Mouse (Mus musculus) intestine, embryonic 16.5 days (tissue): ENCODE data around the gene Tmcc1. TPM values are rescaled to one million over a fixed set of nuclear protein-coding genes. Genes with fewer than 3 reads are reported as not detected.

Experiments used
- ATAC-seq: fragments of 200-750 bp; cut with Nextera tagmentation; 2 replicates; pipeline ENCODE4 v1.8.0; 2017; ENCODE audit warnings: moderate TSS enrichment, moderate library complexity
- H3K27ac ChIP-seq: fragments of 300-500 bp; sonication (generic); 2 replicates; pipeline ENCODE4 v1.5.1; 2014; ENCODE audit warnings: mild to moderate bottlenecking, low read length
- H3K27me3 ChIP-seq: fragments of 300-500 bp; sonication (generic); replicated peaks from 2 replicates; pipeline ENCODE4 v1.6.1; 2014; ENCODE audit warnings: low read length, control low read depth, mixed read lengths; ENCODE audit not compliant: control insufficient read depth, insufficient read depth
- H3K36me3 ChIP-seq: fragments of 300-500 bp; sonication (generic); 2 replicates; pipeline ENCODE4 v1.6.1; 2014; ENCODE audit warnings: low read length, control low read depth; ENCODE audit not compliant: control insufficient read depth, insufficient read depth
- H3K4me1 ChIP-seq: fragments of 300-500 bp; sonication (generic); 2 replicates; pipeline ENCODE4 v1.6.1; 2014; ENCODE audit warnings: low read length, control low read depth, mixed read lengths; ENCODE audit not compliant: control insufficient read depth, insufficient read depth
- H3K4me2 ChIP-seq: fragments of 300-500 bp; sonication (generic); 2 replicates; pipeline ENCODE4 v1.6.1; 2014; ENCODE audit warnings: low read depth, low read length, control low read depth
- H3K4me3 ChIP-seq: fragments of 300-500 bp; sonication (generic); 2 replicates; pipeline ENCODE4 v1.5.1; 2014; ENCODE audit warnings: mild to moderate bottlenecking, low read length
- H3K9ac ChIP-seq: fragments of 300-500 bp; sonication (generic); 2 replicates; pipeline ENCODE4 v1.6.1; 2014; ENCODE audit warnings: low read depth, low read length
- H3K9me3 ChIP-seq: fragments of 300-500 bp; sonication (generic); 2 replicates; pipeline ENCODE4 v1.6.1; 2016; ENCODE audit warnings: low read length, control low read depth; ENCODE audit not compliant: control insufficient read depth
- WGBS: fragments of 180-500 bp; shearing (Covaris S2); extraction: QIAGEN DNeasy Blood & Tissue Kit; methylation state at CpG from one replicate; pipeline ENCODE4 v1.1.7; 2014; 5-methylcytosine and 5-hydroxymethylcytosine counted together
- polyA plus RNA-seq: library from polyadenylated mRNA; unstranded; fragments of >200 nt; fragmentation: Nextera tagmentation; extraction: Ambion mirVana; gene quantifications from 2 replicates; pipeline ENCODE4 v1.2.1, GENCODE M21; 2015

Tmcc1 gene
- polyA plus RNA-seq, 1 experiment from 2014 or later: 8.9 TPM

DNA sequence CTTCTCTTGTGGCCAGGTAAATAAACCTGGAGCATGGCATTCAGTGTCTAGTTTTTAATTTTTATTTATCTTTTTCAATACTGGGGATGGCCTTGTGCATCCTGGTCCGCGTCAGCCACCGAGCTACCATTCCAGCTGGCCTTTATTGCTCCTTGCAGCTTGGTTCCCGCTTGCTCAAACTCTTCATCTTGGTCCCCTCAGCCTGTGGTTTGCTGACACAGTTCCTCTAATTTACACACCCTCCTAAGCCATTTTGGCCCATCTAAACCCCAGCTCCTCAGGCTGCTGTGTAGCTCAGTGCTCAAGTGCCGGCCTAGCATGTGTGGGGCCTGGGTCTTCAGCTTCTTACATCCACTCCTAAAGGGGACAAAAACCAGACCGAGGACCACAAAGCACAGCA lies 179.2 kb downstream of the Tmcc1 start:
- 71% methylated on average over 6 of the region's 6 CpGs for WGBS
- H3K27ac ChIP-seq: no peak overlapping the region
- H3K27me3 ChIP-seq: no peaks in the 10 kb centered on the region
- peaks cover 4% of the 10 kb centered on the region; the same call in 1 of the 2 replicates for H3K4me1 ChIP-seq
- H3K36me3 ChIP-seq: no peaks in the 10 kb centered on the region
- H3K4me3 ChIP-seq: no peak overlapping the region
- no peaks in the 10 kb centered on the region for H3K9me3 ChIP-seq
- H3K4me2 ChIP-seq: no peak overlapping the region
- no peak for ATAC-seq
- H3K9ac ChIP-seq: no peak overlapping the region

DNA sequence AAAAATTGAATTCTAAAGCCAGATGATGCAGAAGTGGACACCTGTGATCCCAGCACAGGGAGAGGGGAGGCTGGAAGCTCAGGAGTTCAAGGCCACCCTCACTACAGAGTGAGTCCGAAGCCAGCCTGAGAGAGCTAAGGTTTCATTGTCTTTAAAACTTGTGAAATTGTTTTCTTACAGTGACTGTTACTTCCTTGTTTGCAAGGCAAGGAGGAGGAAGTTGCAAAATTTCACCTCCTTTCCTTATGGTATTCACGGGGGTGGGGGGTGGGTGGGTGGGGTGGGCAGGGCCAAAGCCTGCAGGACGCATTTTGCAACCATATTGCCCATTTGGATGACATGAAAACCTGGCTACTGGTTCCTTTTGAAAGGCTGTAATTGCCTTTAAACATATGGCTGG lies 179.6 kb downstream of the Tmcc1 start:
- Histone ChIP-seq H3K4me2 (no peak overlapping the region), H3K27ac (no peak overlapping the region), H3K27me3 (no peaks in the 10 kb centered on the region), H3K4me1 (peaks cover 4% of the 10 kb centered on the region; the same call in 1 of the 2 replicates), H3K9me3 (no peaks in the 10 kb centered on the region), H3K36me3 (no peaks in the 10 kb centered on the region), H3K4me3 (no peak overlapping the region), H3K9ac (no peak overlapping the region)
- ATAC-seq: no peak
- 59% methylated on average over 3 of the region's 3 CpGs for WGBS

DNA sequence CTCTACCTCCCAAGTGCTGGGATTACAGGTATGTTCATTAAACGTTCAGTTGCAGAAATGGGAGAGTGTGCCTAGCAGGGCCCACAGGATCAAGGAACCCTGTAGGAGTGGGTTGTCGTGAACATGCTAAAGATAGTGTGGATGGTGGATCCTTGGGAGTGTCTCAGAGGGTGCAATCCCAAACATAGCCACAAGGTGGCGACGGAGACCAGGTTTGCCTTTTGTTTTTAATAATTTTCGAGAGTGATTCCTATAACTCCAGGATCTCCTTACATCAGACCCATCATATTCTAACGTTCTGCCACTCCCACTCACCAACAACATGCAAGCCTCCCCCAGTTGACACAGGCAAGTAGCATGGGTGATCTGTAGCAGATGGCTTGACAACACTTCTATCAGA lies 182.7 kb downstream of the Tmcc1 start:
- no peak overlapping the region for H3K9ac ChIP-seq
- H3K27me3 ChIP-seq: no peaks in the 10 kb centered on the region
- H3K4me1 ChIP-seq: peaks cover 7% of the 10 kb centered on the region; the same call in 1 of the 2 replicates
- no peak overlapping the region for H3K4me3 ChIP-seq
- H3K4me2 ChIP-seq: no peak overlapping the region
- ATAC-seq: 0 out of 2 replicates have a peak, but pooled peaks have one; percentile 31
- H3K27ac ChIP-seq: no peak overlapping the region
- 4% methylated on average over 6 of the region's 6 CpGs for WGBS
- no peaks in the 10 kb centered on the region for H3K9me3 ChIP-seq
- no peaks in the 10 kb centered on the region for H3K36me3 ChIP-seq

DNA sequence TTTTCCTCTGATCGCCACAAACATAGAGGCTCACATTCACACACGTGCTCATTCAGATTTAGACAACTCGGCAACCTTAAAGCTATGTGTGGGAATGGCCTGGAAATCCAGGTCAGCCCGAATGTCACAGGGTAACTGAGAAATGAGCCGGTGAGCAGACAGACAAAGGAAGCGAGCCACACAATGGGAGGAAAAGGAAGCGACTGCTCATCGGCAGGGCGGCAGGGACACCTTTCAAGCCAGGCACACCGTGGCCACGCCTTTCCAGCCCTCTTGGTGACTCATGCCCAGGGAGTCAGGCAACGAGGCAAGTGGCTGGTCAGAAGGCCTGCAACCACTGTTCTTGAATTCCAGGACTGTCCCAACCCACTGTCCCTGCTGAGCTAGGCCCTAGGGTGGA lies 183.9 kb downstream of the Tmcc1 start:
- no peak overlapping the region for H3K4me3 ChIP-seq
- H3K9ac ChIP-seq: no peak overlapping the region
- no peaks in the 10 kb centered on the region for H3K9me3 ChIP-seq
- peak; percentile 30; the same call in 1 of the 2 replicates for ATAC-seq
- no peak overlapping the region for H3K27ac ChIP-seq
- 48% methylated on average over 12 of the region's 12 CpGs for WGBS
- no peak overlapping the region for H3K4me2 ChIP-seq
- no peaks in the 10 kb centered on the region for H3K27me3 ChIP-seq
- no peaks in the 10 kb centered on the region for H3K36me3 ChIP-seq
- H3K4me1 ChIP-seq: peaks cover 7% of the 10 kb centered on the region; the same call in 1 of the 2 replicates

DNA sequence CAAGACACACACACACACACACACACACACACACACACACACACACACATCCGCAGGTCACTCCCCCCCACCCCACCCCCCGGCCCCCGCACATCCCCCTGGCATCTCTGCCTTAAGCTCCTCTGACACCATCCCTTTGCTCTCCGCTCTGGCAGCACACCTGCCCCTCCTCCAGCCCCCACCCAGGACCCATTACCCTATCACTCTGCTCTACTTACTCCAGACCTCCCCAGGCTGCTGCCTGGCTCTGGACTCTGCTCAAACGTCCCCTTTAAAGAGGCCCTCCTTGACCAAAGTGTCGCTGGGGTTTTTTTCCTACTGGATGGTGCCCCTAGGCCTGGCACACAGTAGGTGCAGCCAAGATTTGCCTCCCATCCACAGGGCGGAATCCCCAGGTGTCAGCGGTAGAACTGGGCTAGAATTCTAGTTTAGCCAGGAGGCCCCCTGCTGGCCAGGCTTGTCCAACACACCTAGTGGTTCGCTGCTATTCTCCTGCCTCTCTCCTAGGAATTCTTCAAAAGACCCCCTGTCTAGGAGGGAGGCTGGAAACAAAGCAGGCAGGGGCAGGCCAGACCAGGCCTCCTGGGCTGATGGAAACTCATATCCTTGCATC lies 185.6 kb downstream of the Tmcc1 start:
- Histone ChIP-seq H3K4me2 (no peak overlapping the region), H3K9me3 (no peaks in the 10 kb centered on the region), H3K4me3 (no peak overlapping the region), H3K36me3 (no peaks in the 10 kb centered on the region), H3K27me3 (no peaks in the 10 kb centered on the region), H3K9ac (no peak overlapping the region), H3K27ac (no peak overlapping the region), H3K4me1 (peaks cover 13% of the 10 kb centered on the region; the same call in 1 of the 2 replicates)
- WGBS: 14% methylated on average over 9 of the region's 9 CpGs
- no peak for ATAC-seq

DNA sequence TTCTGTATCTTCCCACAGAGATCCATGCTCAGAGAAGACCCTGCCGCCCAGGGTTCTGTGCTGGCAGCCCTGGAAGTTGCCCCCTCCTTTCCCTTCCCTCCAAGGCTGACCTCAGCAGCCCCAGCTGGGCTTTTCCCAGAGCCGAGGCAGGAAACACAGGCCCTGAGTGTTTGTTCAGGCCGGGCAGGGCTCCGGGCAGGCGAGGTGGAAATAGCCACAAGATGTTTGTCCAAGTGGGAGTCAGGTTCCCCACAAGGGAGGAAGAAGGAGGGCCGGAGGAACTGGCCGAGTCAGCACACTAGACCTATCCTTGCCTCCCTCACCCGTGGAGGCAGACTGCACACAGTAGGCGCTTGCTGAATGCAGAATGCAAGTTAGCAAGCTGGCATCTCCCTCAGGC lies 186.6 kb downstream of the Tmcc1 start:
- no peaks in the 10 kb centered on the region for H3K36me3 ChIP-seq
- H3K27ac ChIP-seq: peak overlapping the region; percentile 71
- peak overlapping the region; percentile 48; the same call in 1 of the 2 replicates for H3K9ac ChIP-seq
- ATAC-seq: peak; percentile 41
- H3K4me1 ChIP-seq: peaks cover 13% of the 10 kb centered on the region; the same call in 1 of the 2 replicates
- H3K4me3 ChIP-seq: no peak overlapping the region
- H3K9me3 ChIP-seq: no peaks in the 10 kb centered on the region
- no peaks in the 10 kb centered on the region for H3K27me3 ChIP-seq
- 32% methylated on average over 9 of the region's 9 CpGs for WGBS
- no peak overlapping the region for H3K4me2 ChIP-seq

DNA sequence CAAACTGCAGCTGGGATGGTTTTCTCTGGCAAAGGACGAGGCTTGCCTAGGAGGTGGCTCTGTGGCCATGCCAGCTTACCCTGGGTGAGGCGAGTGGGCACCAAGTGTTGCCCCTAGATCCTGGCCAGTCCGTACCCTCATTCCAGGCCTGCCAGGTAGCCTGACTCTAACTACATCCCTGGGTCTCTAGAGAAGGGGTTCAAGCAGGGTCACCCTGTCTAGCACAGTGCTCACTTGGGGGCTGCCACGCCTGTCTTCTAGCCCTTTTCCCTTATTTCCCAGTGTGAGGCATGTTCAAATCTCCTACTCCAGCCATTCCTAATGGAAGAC lies 187.4 kb downstream of the Tmcc1 start:
- peaks cover 13% of the 10 kb centered on the region; the same call in 1 of the 2 replicates for H3K4me1 ChIP-seq
- H3K27ac ChIP-seq: peak overlapping the region; percentile 71
- no peaks in the 10 kb centered on the region for H3K36me3 ChIP-seq
- no peaks in the 10 kb centered on the region for H3K27me3 ChIP-seq
- no peak for ATAC-seq
- no peak overlapping the region for H3K4me3 ChIP-seq
- no peak overlapping the region for H3K4me2 ChIP-seq
- WGBS: 91% methylated on average over 4 of the region's 4 CpGs
- no peaks in the 10 kb centered on the region for H3K9me3 ChIP-seq
- no peak overlapping the region for H3K9ac ChIP-seq

DNA sequence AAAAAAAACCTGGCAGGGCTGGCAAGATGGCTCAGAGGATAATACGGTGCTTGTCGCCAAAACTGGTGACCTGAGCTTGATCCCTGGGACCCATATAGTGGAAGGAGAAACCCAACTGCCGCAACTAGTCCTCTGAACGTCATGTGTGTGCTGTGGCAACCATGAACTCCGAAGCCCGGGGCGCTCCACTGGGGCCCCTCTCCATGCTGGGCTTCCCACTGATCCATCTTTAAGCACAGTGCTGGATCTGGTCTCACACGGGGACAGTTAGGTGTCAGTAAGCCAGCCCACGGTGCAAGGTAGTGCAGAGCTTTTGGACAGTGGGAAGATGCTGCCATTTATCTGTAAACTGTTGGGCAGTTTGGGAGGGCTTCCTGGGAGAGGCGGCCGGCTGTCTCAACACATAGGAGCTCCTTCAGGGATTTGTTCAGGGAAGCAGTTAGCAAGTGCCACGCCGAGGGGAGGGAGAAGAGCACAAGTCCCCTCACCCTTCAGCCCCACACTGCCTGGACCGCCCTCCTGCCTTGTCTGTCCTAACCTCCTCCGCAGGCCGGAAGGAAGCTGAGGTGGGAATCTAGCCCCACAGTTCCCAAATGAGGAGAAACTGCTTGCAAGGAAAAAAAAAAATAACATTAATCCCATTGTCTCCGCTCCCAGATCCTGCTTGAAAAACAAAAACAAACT lies 187.9 kb downstream of the Tmcc1 start:
- H3K4me1 ChIP-seq: peaks cover 13% of the 10 kb centered on the region; the same call in 1 of the 2 replicates
- H3K27me3 ChIP-seq: no peaks in the 10 kb centered on the region
- H3K9ac ChIP-seq: no peak overlapping the region
- no peak overlapping the region for H3K4me3 ChIP-seq
- WGBS: 78% methylated on average over 17 of the region's 17 CpGs
- ATAC-seq: no peak
- no peak overlapping the region for H3K27ac ChIP-seq
- no peaks in the 10 kb centered on the region for H3K9me3 ChIP-seq
- no peaks in the 10 kb centered on the region for H3K36me3 ChIP-seq
- no peak overlapping the region for H3K4me2 ChIP-seq

DNA sequence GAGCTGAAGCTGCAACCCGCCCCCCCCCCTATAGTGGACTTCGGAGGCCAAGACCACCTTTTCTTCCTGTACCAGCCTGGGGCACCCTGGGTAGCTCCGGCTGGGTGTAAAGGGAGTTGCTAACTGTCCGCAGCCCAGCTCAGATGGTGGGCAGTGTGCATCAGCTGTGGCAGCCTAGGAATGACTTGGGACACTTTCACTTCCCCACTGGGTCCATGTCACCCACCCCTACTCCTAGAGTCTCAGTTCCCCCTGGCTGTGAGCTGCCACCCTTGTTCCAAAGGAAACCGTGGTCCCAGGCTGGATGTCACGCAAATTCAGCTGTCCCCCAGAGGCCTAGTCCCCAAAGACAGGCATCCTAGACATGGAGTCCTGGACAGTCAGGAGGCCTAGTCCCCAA lies 188.6 kb downstream of the Tmcc1 start:
- Histone ChIP-seq H3K36me3 (no peaks in the 10 kb centered on the region), H3K4me1 (peaks cover 13% of the 10 kb centered on the region; the same call in 1 of the 2 replicates), H3K4me3 (no peak overlapping the region), H3K9me3 (no peaks in the 10 kb centered on the region), H3K9ac (no peak overlapping the region), H3K4me2 (no peak overlapping the region), H3K27ac (peak overlapping the region; percentile 19; the same call in 1 of the 2 replicates), H3K27me3 (no peaks in the 10 kb centered on the region)
- WGBS: 77% methylated on average over 6 of the region's 6 CpGs
- ATAC-seq: no peak
